Mouse (Mus musculus): ENCODE data around the gene Eef2.
"Not testable (repeated sequence)": the region's sequence is repeated elsewhere in the genome, so short reads cannot be mapped to it uniquely, and the experiment has no call there.

The Eef2 gene

DNA sequence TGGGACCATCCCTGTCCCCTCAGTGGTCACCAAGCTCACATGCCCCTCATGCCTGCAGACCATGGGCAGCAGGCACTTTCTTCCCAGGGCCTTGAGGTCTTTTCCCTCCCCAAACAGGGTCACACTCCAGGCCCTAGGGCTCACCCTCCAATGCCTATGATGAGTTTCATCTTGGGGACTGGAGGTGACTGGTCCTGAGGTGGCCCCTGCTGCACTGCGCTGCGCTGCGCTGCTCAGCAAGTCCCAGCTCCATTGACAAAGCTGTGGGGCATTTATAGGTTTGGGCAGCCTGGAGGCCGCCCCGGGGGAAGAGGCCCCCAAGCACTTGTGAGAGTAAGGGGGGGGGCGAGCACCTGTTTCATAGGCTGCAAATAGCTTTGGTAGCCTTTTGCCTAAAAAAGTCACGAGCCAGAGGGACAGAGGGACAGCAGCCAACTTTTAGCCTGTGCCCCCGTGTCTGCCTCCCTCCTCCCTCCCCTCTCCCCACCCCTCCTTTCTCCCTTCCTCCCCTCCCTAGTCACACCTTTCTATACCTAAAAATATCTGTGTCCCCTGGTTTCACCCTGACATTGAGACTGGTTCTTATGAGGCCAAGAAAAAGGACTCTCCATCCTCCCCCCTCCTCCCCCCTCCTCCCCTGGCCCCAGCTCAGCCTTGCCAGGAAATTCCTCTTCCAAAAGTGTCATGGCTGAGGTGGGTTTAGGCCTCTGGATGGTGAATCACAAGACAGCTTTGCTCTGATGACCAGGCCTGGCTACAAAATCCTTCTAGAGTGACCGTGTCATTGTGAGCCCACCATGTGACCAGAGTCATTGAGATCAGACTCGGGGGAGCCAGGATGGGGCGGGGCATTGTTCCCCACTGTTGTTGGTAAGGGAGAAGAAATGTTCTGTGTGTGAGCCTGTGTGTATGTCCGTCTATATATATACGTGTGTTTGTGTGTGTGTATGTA, 25.7 kb downstream of the Eef2 start, which contains the start of gene Nmrk2:
Gene Nmrk2, minus strand, starts transcription at position 245 of the 952 bp plus-strand sequence.
- DNase-seq, result no peak

DNA sequence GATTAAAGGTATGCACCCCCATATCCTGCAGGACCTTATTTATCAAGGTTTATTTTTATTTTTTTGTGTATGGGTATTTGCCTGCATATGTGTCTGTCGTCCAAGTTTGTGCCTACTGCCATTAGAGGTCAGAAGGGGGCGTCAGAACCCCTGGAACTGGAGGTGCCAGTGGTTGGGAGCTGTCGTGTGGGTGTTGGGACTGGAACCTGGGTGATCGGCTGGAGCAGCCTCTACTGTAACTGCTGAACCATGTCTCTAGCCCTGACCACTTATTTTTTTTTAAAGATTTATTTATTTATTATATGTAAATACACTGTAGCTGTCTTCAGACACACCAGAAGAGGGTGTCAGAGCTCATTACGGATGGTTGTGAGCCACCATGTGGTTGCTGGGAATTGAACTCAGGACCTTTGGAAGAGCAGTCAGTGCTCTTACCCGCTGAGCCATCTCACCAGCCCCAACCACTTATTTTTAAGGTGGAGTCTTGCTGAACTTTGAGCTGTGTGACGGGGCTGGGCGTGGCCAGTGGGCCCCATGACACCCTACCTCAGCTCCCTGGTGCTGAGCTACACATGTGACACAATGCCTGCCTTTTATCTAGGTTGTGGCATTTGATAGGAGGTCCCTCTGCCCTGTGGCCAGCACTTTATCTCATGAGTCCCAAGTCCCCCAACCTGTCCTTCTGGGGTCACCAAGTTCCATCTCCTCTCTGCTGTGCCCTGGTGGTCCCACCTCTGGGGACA, 26.7 kb downstream of the Eef2 start:
- no peak for DNase-seq

DNA sequence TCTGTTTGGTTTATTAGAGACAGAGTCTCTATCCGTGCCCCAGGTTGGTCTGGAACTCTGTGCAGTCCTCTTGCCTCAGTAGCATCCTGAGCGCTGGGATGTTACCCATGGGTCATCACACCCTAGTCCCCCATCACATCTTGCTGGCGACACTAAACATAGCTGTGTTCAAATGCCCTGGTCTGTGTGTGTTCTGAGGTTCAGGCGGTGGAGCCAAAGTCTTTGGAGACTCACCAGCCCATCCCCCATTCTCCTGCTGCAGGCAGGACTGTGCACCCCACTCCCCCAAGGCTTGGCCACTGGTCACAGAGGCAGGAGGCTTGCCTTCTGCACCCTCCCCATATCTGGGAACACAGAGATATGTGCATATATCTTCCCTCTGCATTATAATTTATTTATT, 27.7 kb downstream of the Eef2 start:
- DNase-seq, result no peak

DNA sequence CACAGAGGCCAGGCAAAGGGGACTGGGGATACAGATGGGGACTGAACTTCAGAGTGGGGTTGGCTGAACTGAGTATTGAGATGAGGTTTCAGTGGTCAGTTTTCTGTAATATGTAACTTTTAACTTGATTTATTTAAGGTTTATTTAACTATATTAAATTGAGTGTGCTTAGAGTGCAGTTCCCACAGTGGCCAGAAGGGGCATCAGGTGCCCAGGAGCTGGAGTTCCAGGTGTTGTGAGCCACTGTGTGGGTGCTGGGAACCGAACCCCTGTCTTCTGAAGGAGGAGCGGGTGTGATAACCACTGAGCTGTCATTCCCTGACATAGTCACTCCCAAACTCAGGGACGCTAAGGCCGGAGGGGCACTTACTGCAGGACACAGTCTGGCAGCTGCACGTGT, 33.7 kb downstream of the Eef2 start:
- no peak for DNase-seq

DNA sequence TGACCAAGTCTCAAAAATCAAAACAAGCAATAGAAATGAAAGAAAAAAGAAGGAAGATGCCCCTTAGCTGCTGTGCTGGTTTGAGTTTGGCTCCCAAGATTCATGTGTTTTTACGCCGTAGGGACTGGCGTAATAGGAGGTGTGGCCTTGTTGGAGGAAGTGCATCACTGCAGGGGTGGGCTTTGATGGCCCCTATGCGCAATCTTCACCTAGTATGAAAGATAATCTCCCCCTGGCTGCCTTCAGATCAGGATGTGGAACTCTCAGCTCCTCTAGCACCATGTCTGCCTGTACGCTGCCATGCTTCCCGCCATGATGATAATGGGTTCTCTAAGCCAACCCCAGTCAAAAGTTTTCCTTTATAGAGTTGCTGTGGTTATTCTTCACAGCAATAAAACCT, 39.8 kb downstream of the Eef2 start:
- DNase-seq, result no peak

DNA sequence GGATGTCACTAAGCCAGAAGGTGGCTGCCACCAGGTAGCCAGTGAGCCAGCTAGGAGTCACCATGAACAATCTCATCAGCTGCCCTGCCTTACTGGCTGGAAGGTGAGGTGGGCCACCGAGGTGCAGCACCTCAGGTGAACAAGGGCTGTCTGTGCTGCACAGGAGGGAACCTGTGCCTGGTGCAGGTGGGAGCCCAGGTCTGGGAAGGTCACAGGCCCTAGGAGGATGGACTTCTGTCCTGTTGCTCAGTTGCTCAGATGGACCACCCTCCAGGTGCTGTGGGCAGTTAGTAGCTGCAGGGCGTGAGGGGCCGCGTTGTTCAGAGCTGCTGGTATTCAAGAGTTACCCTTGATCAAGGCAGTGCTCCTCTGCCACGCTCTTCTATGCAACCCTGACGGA, 40.4 kb downstream of the Eef2 start:
- DNase-seq, result no peak

DNA sequence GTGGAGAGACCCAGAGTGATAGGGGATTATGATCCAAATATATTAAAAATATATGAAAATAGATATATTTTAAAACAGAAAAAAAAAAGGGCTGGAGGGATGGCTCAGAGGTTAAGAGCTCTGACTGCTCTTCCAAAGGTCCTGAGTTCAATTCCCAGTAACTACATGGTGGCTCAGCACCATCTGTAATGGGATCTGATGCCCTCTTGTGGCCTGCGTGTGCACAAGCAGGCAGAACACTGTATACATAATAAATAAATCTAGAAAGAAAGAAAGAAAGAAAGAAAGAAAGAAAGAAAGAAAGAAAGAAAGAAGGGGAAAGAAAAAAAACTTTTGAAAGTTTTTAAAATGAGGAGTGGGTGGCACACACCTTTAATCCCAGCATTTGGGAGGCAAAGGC, 40.8 kb downstream of the Eef2 start:
- peak; percentile 60 to 61 for DNase-seq

DNA sequence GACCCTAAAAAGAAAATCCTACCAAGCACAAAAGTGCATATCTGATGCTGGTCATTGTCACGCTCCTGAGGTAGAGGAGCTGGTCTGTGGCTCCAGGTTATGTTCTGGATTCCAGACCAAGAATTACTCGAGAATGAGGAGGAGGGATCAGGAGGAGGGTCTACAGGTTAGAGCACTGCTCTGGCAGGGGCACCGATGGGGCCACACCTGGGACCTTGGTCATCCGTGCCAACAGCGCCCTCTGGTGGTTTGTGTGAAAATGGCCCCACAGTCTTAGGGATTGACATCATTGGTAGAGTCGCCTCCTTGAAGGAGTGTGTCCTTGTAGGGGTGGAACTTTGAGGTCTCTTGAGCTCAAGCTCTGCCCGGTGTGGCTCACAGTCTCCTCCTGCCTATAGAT, 41.5 kb downstream of the Eef2 start:
- DNase-seq, result peak; percentile 91 to 92

DNA sequence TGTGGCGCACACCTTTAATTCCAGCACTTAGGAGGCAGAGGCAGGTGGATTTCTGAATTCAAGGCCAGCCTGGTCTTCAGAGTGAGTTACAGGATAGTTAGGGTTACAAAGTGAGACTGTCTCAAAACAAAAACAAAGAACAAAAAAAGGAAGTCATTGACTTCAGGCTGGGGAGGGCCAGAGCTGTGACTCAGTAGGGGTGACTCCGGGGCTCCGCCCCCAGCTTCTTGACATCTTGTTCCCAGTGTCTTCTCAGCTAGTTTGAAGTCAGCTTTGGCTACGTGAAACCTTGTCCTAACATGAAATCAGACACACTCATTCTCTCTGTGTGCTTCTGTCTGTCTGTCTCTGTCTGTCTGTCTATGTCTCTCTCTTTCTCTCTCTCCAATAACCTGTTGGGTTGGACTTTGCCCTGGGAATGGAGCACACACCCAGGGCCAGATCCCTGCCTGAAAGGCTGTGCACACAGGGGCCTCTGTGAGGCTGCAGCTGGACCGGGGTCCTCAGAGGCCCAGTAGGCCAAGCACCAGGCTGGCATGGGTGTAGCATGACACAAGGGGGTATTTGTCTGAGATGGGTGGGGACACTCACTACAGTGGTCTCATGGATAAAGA, 45.1 kb downstream of the Eef2 start:
- peak; percentile 58 to 63 for DNase-seq

DNA sequence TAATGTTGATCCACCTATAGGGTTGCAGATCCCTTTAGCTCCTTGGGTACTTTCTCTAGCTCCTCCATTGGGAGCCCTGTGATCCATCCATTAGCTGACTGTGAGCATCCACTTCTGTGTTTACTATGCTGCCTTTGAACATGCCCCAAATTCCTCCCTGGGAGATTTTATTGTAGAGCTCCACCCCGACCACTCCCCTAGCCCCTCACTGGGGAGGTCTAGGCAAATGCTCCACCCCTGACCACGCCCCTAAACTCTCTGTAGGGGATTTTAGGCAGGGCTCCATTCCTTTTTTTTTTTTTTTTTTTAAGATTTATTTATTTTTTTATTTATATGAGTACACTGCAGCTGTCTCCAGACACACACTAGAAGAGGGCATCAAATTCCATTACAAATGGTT, 47.3 kb downstream of the Eef2 start:
- DNase-seq, result not testable (repeated sequence)

DNA sequence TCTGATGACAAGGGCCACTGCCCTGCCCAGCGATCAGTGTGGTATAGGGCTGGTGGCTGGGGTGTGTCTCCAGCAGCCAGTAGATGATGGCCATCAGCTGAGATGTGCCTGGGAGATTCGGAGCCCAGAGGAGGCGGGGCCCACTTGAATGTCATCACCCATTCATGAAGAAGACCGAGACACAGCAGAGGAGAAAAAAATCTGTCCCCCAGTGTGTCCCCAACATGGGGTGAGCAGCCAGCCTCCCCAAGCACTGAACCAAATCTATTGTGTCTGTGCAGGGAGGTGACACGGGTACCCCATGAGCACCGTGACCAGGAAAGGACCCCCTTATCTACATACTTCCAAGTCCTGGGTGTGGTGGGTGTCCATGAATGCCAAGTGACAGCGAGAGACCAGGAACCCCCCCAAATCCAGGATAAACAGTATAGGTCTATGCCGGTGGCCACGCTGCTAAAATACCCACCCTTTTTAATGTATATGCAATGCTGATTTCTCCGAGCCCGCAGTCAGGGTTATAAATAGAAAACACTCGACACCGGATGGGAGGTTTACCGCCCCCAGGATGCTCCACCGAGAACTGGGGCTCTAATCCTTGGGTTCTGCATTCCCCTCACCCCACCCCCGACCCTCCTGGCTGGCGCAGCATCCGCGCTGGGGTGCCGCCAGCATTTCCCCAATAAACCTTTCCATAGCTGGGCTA, 53.5 kb downstream of the Eef2 start:
- DNase-seq, result no peak

DNA sequence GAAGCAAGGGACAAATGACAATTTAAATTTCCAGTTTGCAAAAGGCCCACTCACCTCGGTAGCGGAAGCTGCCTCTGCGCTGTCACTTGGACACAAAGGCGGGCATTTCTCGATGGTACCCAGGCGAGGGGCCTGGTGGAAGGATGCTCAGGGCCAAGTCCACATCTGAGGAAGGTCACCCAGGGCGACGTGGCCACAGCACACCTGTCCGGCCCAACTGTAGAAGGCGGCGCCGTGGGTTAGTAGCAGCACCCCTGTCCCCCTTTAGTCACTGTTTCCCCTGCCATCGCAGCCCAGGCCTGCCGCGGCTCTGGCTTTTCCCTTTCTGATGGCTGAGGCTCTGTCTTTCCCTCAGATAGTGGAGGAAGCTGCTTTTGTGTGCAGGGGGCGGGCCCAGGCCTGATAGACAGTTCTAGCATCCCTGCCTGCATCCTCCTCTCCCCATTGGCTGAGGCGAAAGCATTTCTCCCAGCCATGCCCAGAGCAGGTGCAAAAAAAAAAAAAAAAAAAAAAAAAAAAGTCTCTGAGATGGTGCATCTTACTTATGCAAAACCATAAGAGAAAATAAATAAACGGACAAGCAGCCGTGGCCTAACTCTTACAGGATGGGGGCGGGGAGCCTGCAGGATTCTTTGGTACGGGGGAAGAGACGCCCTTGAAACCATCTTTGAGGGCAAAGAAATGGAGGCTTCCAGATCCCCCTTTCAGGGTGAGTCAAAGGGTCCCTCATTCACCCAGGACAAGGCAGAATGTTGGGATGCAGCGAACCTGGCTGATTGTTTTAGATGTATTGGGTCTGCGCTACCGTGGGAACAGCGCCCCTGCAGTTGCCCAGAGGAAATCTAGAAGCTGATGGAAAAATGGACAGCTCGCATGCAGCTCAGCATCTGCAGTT, 54.3 kb downstream of the Eef2 start, which contains the start of gene Atcay:
Gene Atcay, minus strand, starts transcription at position 396 of the 895 bp plus-strand sequence.
- peak; percentile 31 to 37 for DNase-seq

DNA sequence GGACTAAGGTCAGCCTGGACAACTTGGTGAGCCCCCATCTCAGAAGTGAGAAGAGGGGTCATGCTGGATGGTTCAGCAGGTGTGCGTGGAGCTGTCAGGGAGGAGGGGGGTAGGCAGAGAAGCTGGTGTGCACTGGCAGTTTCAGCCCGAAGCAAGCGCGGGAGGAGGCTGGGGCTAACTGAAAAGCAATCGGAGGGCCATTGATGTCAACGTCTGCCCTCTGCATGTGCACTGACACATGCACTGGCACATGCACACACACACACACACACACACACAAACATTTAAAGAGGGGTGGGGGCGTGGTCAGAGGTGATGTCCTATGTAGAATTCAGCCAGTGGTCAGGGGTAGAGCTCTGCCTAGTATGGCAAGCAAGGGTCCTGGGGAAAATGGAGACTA, 55.0 kb downstream of the Eef2 start:
- no peak for DNase-seq
